Mouse (Mus musculus) G1E (cell line): ENCODE results near the gene Gpr12. TPM values are rescaled to one million over a fixed set of nuclear protein-coding genes. Genes with fewer than 3 reads are reported as not detected.
"Not testable (repeated sequence)": the region's sequence is repeated elsewhere in the genome, so short reads cannot be mapped to it uniquely, and the experiment has no call there.

Experiments
- ATAC-seq: 2 replicates; pipeline ENCODE4 v1.8.0; 2016; ENCODE audit warnings: mild to moderate bottlenecking; ENCODE audit not compliant: insufficient number of reproducible peaks, poor library complexity, low FRiP score, severe bottlenecking; ENCODE audit errors: extremely low read depth
- DNase-seq: peaks from one replicate; pipeline ENCODE4 v3.0.0; 2012; ENCODE audit warnings: low spot score
- H3K27me3 ChIP-seq: 2 replicates; pipeline ENCODE4 v1.6.1; 2012; ENCODE audit warnings: mild to moderate bottlenecking, low read length, inconsistent platforms; ENCODE audit not compliant: insufficient read depth
- H3K36me3 ChIP-seq: replicated peaks from 2 replicates; pipeline ENCODE3; 2012; ENCODE audit warnings: mild to moderate bottlenecking, inconsistent platforms
- H3K4me1 ChIP-seq: 2 replicates; pipeline ENCODE4 v1.6.1; 2012; ENCODE audit warnings: low read depth, low read length, inconsistent platforms, mixed read lengths; ENCODE audit not compliant: insufficient read depth
- H3K4me3 ChIP-seq: 2 replicates; pipeline ENCODE4 v1.5.1; 2012; ENCODE audit warnings: low read depth, mild to moderate bottlenecking, inconsistent platforms, low read length, moderate library complexity, mixed read lengths
- H3K9me3 ChIP-seq: replicated peaks from 2 replicates; pipeline ENCODE4 v1.6.1; 2012; ENCODE audit warnings: inconsistent platforms
- CTCF ChIP-seq: IDR thresholded peaks from 2 replicates; pipeline ENCODE4 v1.5.1; 2012; ENCODE audit warnings: low read depth, low read length, inconsistent platforms, mixed read lengths
- GATA1 ChIP-seq: IDR thresholded peaks from 2 replicates; pipeline ENCODE4 v1.6.1; 2012; ENCODE audit warnings: borderline replicate concordance, low read length, inconsistent platforms, mixed read lengths
- GATA2 ChIP-seq: IDR thresholded peaks from 2 replicates; pipeline ENCODE4 v1.6.1; 2012; ENCODE audit warnings: low read depth, low read length, inconsistent platforms, borderline replicate concordance
- POLR2AphosphoS5 ChIP-seq: IDR thresholded peaks from 2 replicates; pipeline ENCODE4 v1.6.1; 2012; ENCODE audit warnings: low read depth, low read length, inconsistent platforms; ENCODE audit not compliant: insufficient replicate concordance
- TAL1 ChIP-seq: conservative IDR thresholded peaks from 2 replicates; pipeline ENCODE4 v1.6.1; 2012; ENCODE audit warnings: low read depth, low read length, inconsistent platforms, mixed read lengths
- polyA plus RNA-seq: library from polyadenylated mRNA; stranded (reverse); fragments of >175 nt; gene quantifications from 2 replicates; pipeline ENCODE4 v1.2.3, GENCODE M21; 2012
- total RNA-seq, 2 experiments: library from RNA; stranded (forward) in 1 of 2; stranded (reverse) in 1 of 2; fragments of 200-1000 nt in 1 of 2; fragments of >200 nt in 1 of 2; fragmentation: Nextera tagmentation in 1 of 2; gene quantifications; 2 replicates each; pipeline ENCODE4 v1.2.3; 2014 to 2017

The Gpr12 gene
- total and polyA plus RNA-seq, 3 experiments: 0.11 TPM; not detected in 2

DNA sequence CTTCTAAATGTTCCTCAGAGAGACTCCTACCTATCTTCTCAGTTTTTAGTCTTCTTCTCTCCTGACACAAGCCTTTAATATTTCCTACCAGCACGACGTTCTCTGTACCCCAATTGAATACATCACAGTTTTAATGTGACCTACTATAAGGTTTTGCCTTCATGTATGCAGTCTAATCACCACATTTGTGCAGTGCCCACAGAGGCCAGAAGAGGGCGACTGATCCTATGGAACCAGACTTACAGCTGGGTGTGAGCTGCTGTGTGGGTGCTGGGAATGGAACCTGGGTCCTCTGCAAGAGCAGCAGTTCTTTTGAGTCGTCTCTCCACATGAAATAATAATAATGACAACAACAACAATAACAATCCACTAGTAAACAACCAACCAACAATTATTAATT lies 18.0 kb downstream of the Gpr12 start:
- no peaks in the 10 kb centered on the region; the same call in 1 of the 2 replicates for H3K9me3 ChIP-seq
- H3K27me3 ChIP-seq: no peaks in the 10 kb centered on the region
- no peaks in the 10 kb centered on the region for H3K36me3 ChIP-seq
- no peak for DNase-seq
- TF ChIP-seq CTCF (no peak), TAL1 (no peak), GATA2 (no peak), GATA1 (no peak), POLR2AphosphoS5 (no peak)
- ATAC-seq: no peak
- no peak overlapping the region for H3K4me3 ChIP-seq
- H3K4me1 ChIP-seq: no peaks in the 10 kb centered on the region

DNA sequence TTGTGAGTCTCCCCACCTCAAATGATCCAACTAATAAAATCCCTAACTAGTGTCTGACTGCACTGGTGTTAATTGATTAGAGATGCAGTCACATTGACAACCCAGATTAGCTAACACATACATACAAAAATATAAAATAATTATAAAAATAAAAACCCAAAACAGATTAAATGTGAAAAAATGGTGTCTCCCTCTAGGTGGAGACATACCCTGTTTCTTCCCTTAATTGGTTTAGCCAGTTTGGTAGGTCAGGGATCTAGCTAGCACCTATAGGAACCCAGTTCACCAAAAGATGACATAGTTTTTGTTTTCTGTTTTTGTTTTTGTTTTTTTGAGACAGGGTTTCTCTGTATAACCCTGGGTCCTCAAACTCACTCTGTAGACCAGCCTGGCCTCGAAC lies 20.8 kb downstream of the Gpr12 start:
- no peaks in the 10 kb centered on the region for H3K27me3 ChIP-seq
- TF ChIP-seq GATA2 (no peak), POLR2AphosphoS5 (no peak), TAL1 (no peak), GATA1 (no peak), CTCF (no peak)
- no peaks in the 10 kb centered on the region for H3K4me1 ChIP-seq
- no peak overlapping the region for H3K4me3 ChIP-seq
- H3K9me3 ChIP-seq: no peaks in the 10 kb centered on the region; the same call in 1 of the 2 replicates
- H3K36me3 ChIP-seq: no peaks in the 10 kb centered on the region
- DNase-seq: no peak
- no peak for ATAC-seq

DNA sequence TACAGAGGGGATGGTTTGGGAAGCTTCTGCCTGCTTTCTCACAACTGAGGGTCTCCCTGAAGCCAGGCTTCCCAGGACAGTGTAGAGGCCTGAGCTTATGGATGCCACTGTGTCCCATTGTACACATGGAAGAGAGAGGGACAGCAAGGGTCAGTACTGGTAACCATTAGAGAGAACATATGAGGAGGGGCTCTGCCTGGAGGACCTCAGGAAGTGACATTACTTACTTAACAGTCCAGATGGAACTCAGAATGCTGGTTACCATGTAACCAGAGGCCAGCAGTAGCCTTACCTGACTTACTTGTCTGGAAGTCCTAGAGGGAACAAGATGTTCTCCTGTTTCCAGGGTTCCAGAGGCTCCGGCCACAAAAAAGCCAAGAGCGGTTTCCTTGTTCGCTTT lies 29.2 kb downstream of the Gpr12 start, which contains the start of gene Gm3415:
TSS of gene Gm3415 (plus strand) at position 301 of the 400 bp plus-strand sequence.
- not testable (repeated sequence) for H3K4me1 ChIP-seq, H3K4me3 ChIP-seq, H3K27me3 ChIP-seq, H3K9me3 ChIP-seq, ATAC-seq, H3K36me3 ChIP-seq, DNase-seq

DNA sequence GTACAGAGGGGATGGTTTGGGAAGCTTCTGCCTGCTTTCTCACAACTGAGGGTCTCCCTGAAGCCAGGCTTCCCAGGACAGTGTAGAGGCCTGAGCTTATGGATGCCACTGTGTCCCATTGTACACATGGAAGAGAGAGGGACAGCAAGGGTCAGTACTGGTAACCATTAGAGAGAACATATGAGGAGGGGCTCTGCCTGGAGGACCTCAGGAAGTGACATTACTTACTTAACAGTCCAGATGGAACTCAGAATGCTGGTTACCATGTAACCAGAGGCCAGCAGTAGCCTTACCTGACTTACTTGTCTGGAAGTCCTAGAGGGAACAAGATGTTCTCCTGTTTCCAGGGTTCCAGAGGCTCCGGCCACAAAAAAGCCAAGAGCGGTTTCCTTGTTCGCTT lies 47.7 kb downstream of the Gpr12 start, which contains the start of gene Gm3409:
TSS of gene Gm3409 (plus strand) at position 301 of the 400 bp plus-strand sequence.
- not testable (repeated sequence) for ATAC-seq, H3K27me3 ChIP-seq, DNase-seq, H3K9me3 ChIP-seq, H3K36me3 ChIP-seq, H3K4me3 ChIP-seq, H3K4me1 ChIP-seq

Other genes with a start within 250 kb of the Gpr12 start
- gene Wasf3, start 200.3 kb downstream of the Gpr12 start, total RNA-seq (2014; fragmentation: Nextera tagmentation): not detected in 2 replicates
- 0.05 and 0.06 TPM in 2 replicates for gene Wasf3, start 200.3 kb downstream of the Gpr12 start, total RNA-seq (2017)
- not detected in 2 replicates for gene Wasf3, start 200.3 kb downstream of the Gpr12 start, polyA plus RNA-seq
- not detected in 2 replicates for gene Gm6408, start 103.3 kb downstream of the Gpr12 start, total RNA-seq (2014; fragmentation: Nextera tagmentation)
- gene Gm6408, start 103.3 kb downstream of the Gpr12 start, total RNA-seq (2017): not detected in 2 replicates
- gene Gm6408, start 103.3 kb downstream of the Gpr12 start, polyA plus RNA-seq: not detected in 2 replicates
- gene Gm6370, start 93.9 kb downstream of the Gpr12 start, total RNA-seq (2014; fragmentation: Nextera tagmentation): not detected in 2 replicates
- gene Gm6370, start 93.9 kb downstream of the Gpr12 start, total RNA-seq (2017): not detected in 2 replicates
- not detected in 2 replicates for gene Gm6370, start 93.9 kb downstream of the Gpr12 start, polyA plus RNA-seq
- not detected in 2 replicates for gene 4930449I24Rik, start 82.8 kb downstream of the Gpr12 start, total RNA-seq (2014; fragmentation: Nextera tagmentation)
- gene 4930449I24Rik, start 82.8 kb downstream of the Gpr12 start, total RNA-seq (2017): 0.12 TPM in 1 of 2 replicates, not detected in the other
- gene 4930449I24Rik, start 82.8 kb downstream of the Gpr12 start, polyA plus RNA-seq: not detected in 2 replicates
- not detected in 2 replicates for gene Gm3402, start 71.1 kb downstream of the Gpr12 start, total RNA-seq (2014; fragmentation: Nextera tagmentation)
- not detected in 2 replicates for gene Gm3402, start 71.1 kb downstream of the Gpr12 start, total RNA-seq (2017)
- not detected in 2 replicates for gene Gm3402, start 71.1 kb downstream of the Gpr12 start, polyA plus RNA-seq
- not detected in 2 replicates for gene Gm3404, start 59.4 kb downstream of the Gpr12 start, total RNA-seq (2014; fragmentation: Nextera tagmentation)
- not detected in 2 replicates for gene Gm3404, start 59.4 kb downstream of the Gpr12 start, total RNA-seq (2017)
- gene Gm3404, start 59.4 kb downstream of the Gpr12 start, polyA plus RNA-seq: not detected in 2 replicates
- gene Gm3409, start 47.6 kb downstream of the Gpr12 start, total RNA-seq (2014; fragmentation: Nextera tagmentation): not detected in 2 replicates
- gene Gm3409, start 47.6 kb downstream of the Gpr12 start, total RNA-seq (2017): not detected in 2 replicates
- gene Gm3409, start 47.6 kb downstream of the Gpr12 start, polyA plus RNA-seq: not detected in 2 replicates
- not detected in 2 replicates for gene Gm3415, start 29.1 kb downstream of the Gpr12 start, total RNA-seq (2014; fragmentation: Nextera tagmentation)
- 0.38 TPM in 1 of 2 replicates, not detected in the other for gene Gm3415, start 29.1 kb downstream of the Gpr12 start, total RNA-seq (2017)
- not detected in 2 replicates for gene Gm3415, start 29.1 kb downstream of the Gpr12 start, polyA plus RNA-seq
- gene Usp12, start 209.8 kb upstream of the Gpr12 start, total RNA-seq (2014; fragmentation: Nextera tagmentation): 24.1 and 28.8 TPM in 2 replicates
- gene Usp12, start 209.8 kb upstream of the Gpr12 start, total RNA-seq (2017): 24.0 and 27.7 TPM in 2 replicates
- 6.7 and 9.1 TPM in 2 replicates for gene Usp12, start 209.8 kb upstream of the Gpr12 start, polyA plus RNA-seq
- gene Rpl21, start 247.7 kb upstream of the Gpr12 start, total RNA-seq (2014; fragmentation: Nextera tagmentation): 2,344 and 2,765 TPM in 2 replicates
- 1,460 and 1,729 TPM in 2 replicates for gene Rpl21, start 247.7 kb upstream of the Gpr12 start, total RNA-seq (2017)
- 302 and 388 TPM in 2 replicates for gene Rpl21, start 247.7 kb upstream of the Gpr12 start, polyA plus RNA-seq